Mouse (Mus musculus) thymus, postnatal 14 days (tissue): ENCODE results near the gene 2610044O15Rik8.

Experiments
- DNase-seq: peaks from one replicate; pipeline ENCODE4 v3.0.0; 2021

The 2610044O15Rik8 gene

DNA sequence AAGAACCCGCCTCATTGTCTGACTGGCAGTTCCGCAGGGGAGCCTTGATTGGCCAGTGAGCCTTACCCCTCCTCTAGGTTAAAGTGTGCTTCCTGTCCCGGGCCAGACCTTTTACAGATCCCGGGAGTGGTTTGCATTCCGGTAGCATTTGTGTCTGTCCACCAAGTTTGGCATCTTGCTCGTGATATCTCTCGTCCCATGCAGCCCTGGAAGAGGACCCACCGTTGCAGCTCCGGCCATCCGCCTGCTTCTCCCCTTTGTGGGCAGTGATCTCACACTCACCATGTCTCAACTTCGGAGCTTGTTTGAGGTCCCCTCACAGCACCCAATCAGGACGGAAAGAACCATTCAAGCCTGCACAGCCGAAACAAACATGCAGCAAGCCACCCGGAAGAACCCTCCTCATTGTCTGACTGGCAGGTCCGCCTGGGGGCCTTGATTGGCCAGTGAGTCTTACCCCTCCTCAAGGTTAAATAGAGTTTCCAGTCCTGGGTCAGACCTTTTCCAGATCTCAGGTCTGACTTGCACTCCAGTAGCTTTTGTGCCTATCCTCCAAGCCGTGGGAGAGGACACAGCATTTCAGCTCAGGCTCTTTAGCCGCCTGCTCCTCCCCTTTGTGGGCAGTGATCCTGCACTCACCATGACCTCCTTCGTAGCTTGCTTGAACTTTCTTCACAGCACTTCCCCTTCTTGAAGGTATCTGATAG is at the start of gene 2610044O15Rik8:
TSS of gene 2610044O15Rik8 (minus strand) at position 380 of the 707 bp plus-strand sequence.
- peak; percentile 86 for DNase-seq

DNA sequence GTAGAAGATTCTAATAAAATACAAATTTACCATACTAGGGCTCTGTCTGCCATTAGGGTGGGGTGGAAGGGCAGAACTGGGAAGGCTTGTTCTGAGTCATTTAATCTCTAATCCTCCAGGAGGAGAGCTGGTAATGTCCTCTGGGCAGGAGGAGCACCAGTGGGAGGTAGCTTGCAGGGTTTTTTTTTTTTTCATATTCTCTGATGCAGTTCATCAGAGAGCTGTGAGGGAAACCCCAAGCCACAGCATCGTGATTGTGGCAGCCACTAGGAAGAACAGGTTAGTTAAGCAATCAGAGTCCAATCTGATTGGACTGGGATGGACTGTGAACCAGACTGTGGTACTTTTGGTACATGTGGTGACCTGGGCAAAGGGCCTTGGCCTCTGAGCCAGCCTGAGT is 31.7 kb upstream of the 2610044O15Rik8 start:
- DNase-seq: no peak

DNA sequence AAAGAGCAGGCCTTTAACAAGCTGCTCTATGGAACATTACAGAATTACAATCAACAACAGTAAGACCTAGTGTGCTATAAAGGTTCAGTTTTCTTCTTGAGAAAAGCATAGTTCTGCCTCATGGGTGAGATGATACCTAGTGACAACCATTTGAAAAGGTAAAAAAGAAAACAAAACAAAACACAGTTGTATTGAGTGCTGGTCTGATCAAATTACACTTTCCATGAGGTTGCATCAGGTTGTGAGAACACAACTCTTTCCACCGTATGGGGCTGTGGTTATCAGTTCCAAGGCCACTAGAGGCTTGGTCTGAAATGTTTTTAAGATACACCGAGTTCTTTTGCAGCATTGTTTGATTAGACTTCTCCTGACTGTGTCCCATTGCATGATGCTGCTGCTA is 30.1 kb upstream of the 2610044O15Rik8 start:
- no peak for DNase-seq

DNA sequence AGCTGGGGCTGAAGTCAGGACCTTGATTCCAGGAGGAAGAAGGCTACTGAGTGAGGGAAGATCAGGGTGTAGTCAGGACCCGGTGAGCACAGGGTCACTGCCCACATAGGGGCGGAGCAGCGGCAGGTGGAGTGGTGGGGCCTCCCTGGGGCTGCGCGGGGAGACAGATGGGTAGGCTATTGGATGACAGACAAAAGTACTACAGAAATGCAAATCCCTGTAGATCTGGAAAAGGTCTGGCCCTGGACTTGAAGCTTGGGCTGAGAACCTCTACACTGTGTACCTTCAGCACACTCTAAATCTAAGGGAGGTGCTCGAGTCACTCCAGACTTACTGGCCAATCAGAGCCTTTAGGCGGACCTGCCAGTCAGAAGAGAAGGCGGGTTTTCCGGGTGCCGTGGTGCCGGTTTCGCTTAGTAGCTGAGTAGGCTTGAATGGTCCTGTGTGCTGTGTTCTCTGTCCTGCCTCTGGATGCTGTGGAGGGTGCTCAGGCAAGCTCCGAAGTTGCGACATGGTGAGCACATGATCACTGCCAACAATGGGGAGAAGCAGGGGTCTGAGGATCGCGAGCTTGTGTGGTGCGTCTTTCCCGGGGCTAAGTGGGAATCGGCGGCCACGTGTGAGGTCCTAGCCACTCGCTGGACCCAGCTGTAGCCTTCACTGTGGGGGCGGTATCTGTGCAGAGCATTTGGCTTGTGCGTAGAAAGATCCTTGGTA is 29.2 kb upstream of the 2610044O15Rik8 start:
- peak; percentile 81 for DNase-seq

DNA sequence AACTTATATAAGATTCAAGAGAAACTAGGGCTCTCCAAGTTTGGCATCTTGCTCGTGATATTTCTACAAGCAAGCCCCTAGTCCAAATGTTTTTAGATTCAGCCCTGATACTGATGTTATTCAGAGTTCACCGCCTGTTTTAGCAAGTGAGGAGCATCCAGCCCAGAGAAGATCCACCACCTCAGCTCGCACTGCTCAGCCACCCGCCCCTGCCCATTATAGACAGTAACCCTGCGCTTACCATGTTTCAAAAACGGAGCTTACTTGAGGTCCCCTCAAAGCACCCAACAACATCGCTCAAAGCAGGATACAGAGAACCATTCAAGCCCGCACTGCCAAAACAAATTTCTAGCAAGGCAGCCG is 561 bp downstream of the 2610044O15Rik8 start:
- no peak for DNase-seq
